Mouse (Mus musculus) cerebellum, adult 2 months (tissue): ENCODE data around the gene Phactr2.

Experiments used
- CTCF ChIP-seq: fragments of 200-500 bp; IDR thresholded peaks from 2 replicates; pipeline ENCODE4 v1.5.1; 2011; ENCODE audit warnings: low read depth, mild to moderate bottlenecking, control low read depth, low read length, moderate library complexity, borderline replicate concordance; ENCODE audit not compliant: insufficient read depth
- POLR2A ChIP-seq: fragments of 200-500 bp; IDR thresholded peaks from 2 replicates; pipeline ENCODE4 v1.6.1; 2011; ENCODE audit warnings: low read length, control low read depth, borderline replicate concordance; ENCODE audit not compliant: insufficient read depth

- TF ChIP-seq CTCF (no peak), POLR2A (no peak)
These were observed 303.3 kb downstream of the Phactr2 start for GRCm38 (mm10) chr10:13170739-13171448.
